Mouse (Mus musculus) kidney, postnatal 14 days (tissue): ENCODE data around the gene Crybb2.

Source experiments
- DNase-seq: peaks from one replicate; pipeline ENCODE4 v3.0.0; 2022; ENCODE audit warnings: mixed read lengths

The Crybb2 gene

GRCm38 (mm10) chr5:113026706-113027105 lies 43.2 kb downstream of the Crybb2 start:
- DNase-seq: no peak

- DNase-seq: peak; percentile 73
These were observed 45.7 kb downstream of the Crybb2 start for GRCm38 (mm10) chr5:113024154-113024764.

GRCm38 (mm10) chr5:113018190-113018589 lies 51.7 kb downstream of the Crybb2 start:
- no peak for DNase-seq

GRCm38 (mm10) chr5:113017004-113017403 lies 52.9 kb downstream of the Crybb2 start:
- no peak for DNase-seq

GRCm38 (mm10) chr5:113015236-113016061 lies 54.5 kb downstream of the Crybb2 start, which contains the start of gene Grk3:
Gene Grk3, minus strand, starts transcription at chr5:113015791.
- peak; percentile 86 for DNase-seq

- peak; percentile 62 for DNase-seq
These were observed 55.1 kb downstream of the Crybb2 start for GRCm38 (mm10) chr5:113014808-113015235.

- DNase-seq: peak; percentile 18
These were observed 55.7 kb downstream of the Crybb2 start for GRCm38 (mm10) chr5:113014111-113014807.

- DNase-seq: no peak
These were observed 58.0 kb downstream of the Crybb2 start for GRCm38 (mm10) chr5:113011926-113012325.

- DNase-seq: no peak
These were observed 60.6 kb downstream of the Crybb2 start for GRCm38 (mm10) chr5:113009183-113009820.

- DNase-seq: no peak
These were observed 61.4 kb downstream of the Crybb2 start for GRCm38 (mm10) chr5:113008496-113008895.
